8 mouse cellular contexts compared by ENCODE assay signal in genomic region chr3:52007602-52008252, GRCm38 (mm10).
A peak's percentile ranks its signal among the peaks of the same experiment; 100 is the strongest.
DNase-seq lines count a peak whose midpoint lies in the region; ATAC-seq and TF ChIP-seq lines count a peak whose summit lies in the region.

No protein-coding gene starts in this region.

- TF ChIP-seq POLR2A in brain, embryonic 14.5 days (IDR thresholded peaks at IDR 0.05; ENCODE audit: borderline replicate concordance, extremely low read depth, insufficient read depth, insufficient read length, poor library complexity, severe bottlenecking): peak; percentile 1; the same call in 1 of the 2 replicates

- H3K9ac ChIP-seq in forebrain, embryonic 12.5 days: peak overlapping the region; percentile 56
- H3K9ac ChIP-seq in lung, embryonic 16.5 days (ENCODE audit: low read length): peak overlapping the region; percentile 62

- peaks cover 32% of the 10 kb centered on the region for H3K27me3 ChIP-seq in E14TG2a.4 (ENCODE audit: insufficient read depth, low read length)
- H3K27me3 ChIP-seq in forebrain, embryonic 12.5 days: no peaks in the 10 kb centered on the region
- peaks cover 25% of the 10 kb centered on the region for H3K27me3 ChIP-seq in hindbrain, embryonic 10.5 days (ENCODE audit: insufficient read depth, poor library complexity, severe bottlenecking)
- no peaks in the 10 kb centered on the region for H3K27me3 ChIP-seq in lung, embryonic 16.5 days (ENCODE audit: control insufficient read depth, insufficient read depth, low read depth, low read length)

- peak overlapping the region; percentile 66 for H3K4me2 ChIP-seq in forebrain, embryonic 12.5 days
- peak overlapping the region; percentile 86 for H3K4me2 ChIP-seq in lung, embryonic 16.5 days (ENCODE audit: low read depth, low read length)

- H3K36me3 ChIP-seq in E14TG2a.4 (ENCODE audit: insufficient read depth, low read length): no peaks in the 10 kb centered on the region
- no peaks in the 10 kb centered on the region for H3K36me3 ChIP-seq in forebrain, embryonic 12.5 days (replicated peaks)
- no peaks in the 10 kb centered on the region for H3K36me3 ChIP-seq in hindbrain, embryonic 10.5 days
- H3K36me3 ChIP-seq in lung, embryonic 16.5 days (ENCODE audit: control insufficient read depth, insufficient read depth, low read length): no peaks in the 10 kb centered on the region

- under 1% methylated on average over 15 of the region's 21 CpGs for WGBS in forebrain, embryonic 12.5 days
- under 1% methylated on average over 21 of the region's 21 CpGs for whole genome bisulfite sequencing in hindbrain, embryonic 10.5 days
- 1% methylated on average over 19 of the region's 21 CpGs for WGBS in lung, embryonic 16.5 days

- DNase-seq in brain, embryonic 14.5 days (ENCODE audit: low read depth): peak; percentile 98
- peak; percentile 89 for DNase-seq in hindbrain, embryonic 10.5 days (ENCODE audit: low spot score)
- DNase-seq in layer of hippocampus, postnatal 10 days (ENCODE audit: low spot score in 2 of 2): peak; percentile 72 to 80
- DNase-seq in retina, postnatal 1 day: peak; percentile 91
- peak; percentile 80 to 89 for DNase-seq in thymus, postnatal 36 days

- no peak for TF ChIP-seq CTCF in E14TG2a.4 (conservative IDR thresholded peaks at IDR 0.05; ENCODE audit: low read length)
- TF ChIP-seq CTCF in brain, embryonic 14.5 days (IDR thresholded peaks at IDR 0.05; ENCODE audit: borderline replicate concordance, extremely low read depth, insufficient read depth, insufficient read length): peak; percentile 2; the same call in 1 of the 2 replicates

- H3K27ac ChIP-seq in forebrain, embryonic 12.5 days: peak overlapping the region; percentile 90
- peak overlapping the region; percentile 87 for H3K27ac ChIP-seq in hindbrain, embryonic 10.5 days
- H3K27ac ChIP-seq in lung, embryonic 16.5 days (ENCODE audit: low read length): peak overlapping the region; percentile 33; the same call in 1 of the 2 replicates

- H3K4me1 ChIP-seq in E14TG2a.4 (replicated peaks; ENCODE audit: low read depth, low read length): peaks cover 10% of the 10 kb centered on the region
- peaks cover 46% of the 10 kb centered on the region for H3K4me1 ChIP-seq in forebrain, embryonic 12.5 days
- peaks cover 58% of the 10 kb centered on the region for H3K4me1 ChIP-seq in hindbrain, embryonic 10.5 days (replicated peaks)
- H3K4me1 ChIP-seq in lung, embryonic 16.5 days (replicated peaks; ENCODE audit: control insufficient read depth, insufficient read depth, low read length): peaks cover 25% of the 10 kb centered on the region

- 0 out of 2 replicates have a peak overlapping the region, but pooled peaks have one; percentile 10 for H3K4me3 ChIP-seq in E14TG2a.4 (replicated peaks; ENCODE audit: low read length)
- H3K4me3 ChIP-seq in forebrain, embryonic 12.5 days (replicated peaks): peak overlapping the region; percentile 36
- H3K4me3 ChIP-seq in hindbrain, embryonic 10.5 days: peak overlapping the region; percentile 48
- peak overlapping the region; percentile 50 for H3K4me3 ChIP-seq in lung, embryonic 16.5 days (ENCODE audit: low read length)

- H3K9me3 ChIP-seq in E14TG2a.4 (ENCODE audit: low read length): no peaks in the 10 kb centered on the region
- no peaks in the 10 kb centered on the region for H3K9me3 ChIP-seq in forebrain, embryonic 12.5 days
- no peaks in the 10 kb centered on the region for H3K9me3 ChIP-seq in hindbrain, embryonic 10.5 days
- H3K9me3 ChIP-seq in lung, embryonic 16.5 days (ENCODE audit: control insufficient read depth, low read length): no peaks in the 10 kb centered on the region

- peak; percentile 94 for ATAC-seq in forebrain, embryonic 12.5 days (ENCODE audit: low FRiP score)
- peak; percentile 46 for ATAC-seq in lung, embryonic 16.5 days (ENCODE audit: low read depth)

Comparison
In these comparisons a context has a peak if more than half of its experiments do, and no peak if none do; other contexts are left out.
1. Peak in every context shown above with its lines: DNase-seq, ATAC-seq, H3K4me3 ChIP-seq and H3K27ac ChIP-seq.
2. H3K27ac ChIP-seq: peak in every context shown above with its lines; median percentile 90 in forebrain, embryonic 12.5 days; 87 in hindbrain, embryonic 10.5 days; 33 in lung, embryonic 16.5 days.